Mouse (Mus musculus) CD4-positive, CD25-positive, alpha-beta regulatory T cell, adult 2 months (primary cell): ENCODE data around the gene Sox9.

Experiments
- DNase-seq: peaks from one replicate; pipeline ENCODE4 v3.0.0-alpha.2; 2012; ENCODE audit warnings: low read depth, low spot score

Gene Sox9

GRCm38 (mm10) chr11:112798831-112799382 lies 16.9 kb downstream of the Sox9 start:
- no peak for DNase-seq

GRCm38 (mm10) chr11:112801189-112801818 lies 19.3 kb downstream of the Sox9 start:
- no peak for DNase-seq

- no peak for DNase-seq
These were observed 25.9 kb downstream of the Sox9 start for GRCm38 (mm10) chr11:112807838-112808506.

- DNase-seq: no peak
These were observed 28.6 kb downstream of the Sox9 start for GRCm38 (mm10) chr11:112810447-112811151.

GRCm38 (mm10) chr11:112811152-112811871 lies 29.3 kb downstream of the Sox9 start:
- no peak for DNase-seq

GRCm38 (mm10) chr11:112817829-112818650 lies 36.0 kb downstream of the Sox9 start:
- DNase-seq: no peak

- no peak for DNase-seq
These were observed 36.7 kb downstream of the Sox9 start for GRCm38 (mm10) chr11:112818651-112819270.

- no peak for DNase-seq
These were observed 39.5 kb downstream of the Sox9 start for GRCm38 (mm10) chr11:112821536-112821935.

- no peak for DNase-seq
These were observed 42.1 kb downstream of the Sox9 start for GRCm38 (mm10) chr11:112824146-112824545.

GRCm38 (mm10) chr11:112826193-112827043 lies 44.4 kb downstream of the Sox9 start:
- DNase-seq: no peak

- DNase-seq: no peak
These were observed 45.0 kb downstream of the Sox9 start for GRCm38 (mm10) chr11:112827044-112827347.

GRCm38 (mm10) chr11:112828553-112829287 lies 46.7 kb downstream of the Sox9 start:
- no peak for DNase-seq

- no peak for DNase-seq
These were observed 52.4 kb downstream of the Sox9 start for GRCm38 (mm10) chr11:112834245-112835005.

- DNase-seq: no peak
These were observed 53.6 kb downstream of the Sox9 start for GRCm38 (mm10) chr11:112835468-112836092.
